Mouse (Mus musculus) adrenal gland, postnatal 4 days (tissue): ENCODE measurements around the gene Tex37. TPM values are rescaled to one million over a fixed set of nuclear protein-coding genes. Genes with fewer than 3 reads are reported as not detected.
A peak's percentile ranks its signal among the peaks of the same experiment; 100 is the strongest.

Experiments
- DNase-seq, 2 experiments: peaks; one replicate each; pipeline ENCODE4 v3.0.0; 2021 to 2022; ENCODE audit warnings: low spot score in 2 of 2, mixed read lengths in 2 of 2
- total RNA-seq, 2 experiments: library from RNA; stranded (reverse); gene quantifications; 2 replicates each; pipeline ENCODE4 v1.2.3; 2021

Tex37 gene
- total RNA-seq, 2 experiments from 2014 or later = not detected

DNA sequence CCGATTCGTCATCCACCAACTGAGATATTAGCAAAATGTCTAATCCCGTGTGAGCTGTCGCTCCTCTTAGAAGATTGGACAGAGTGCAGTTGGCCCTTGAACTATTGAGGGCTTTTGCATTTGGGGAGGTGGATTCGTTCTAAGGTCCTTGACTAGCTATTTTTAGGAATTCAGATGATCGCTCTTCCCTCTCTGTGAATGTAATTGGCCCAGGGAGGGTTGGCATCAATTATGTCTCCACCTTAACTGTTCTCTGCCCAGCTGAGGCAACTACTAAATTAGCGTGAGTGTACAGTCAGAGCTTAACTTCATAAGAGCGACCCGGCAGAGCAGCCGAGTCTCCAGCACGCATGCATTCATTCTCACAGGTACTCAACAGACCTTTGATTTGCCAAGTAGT, 30.7 kb downstream of the Tex37 start:
- DNase-seq = no peak

DNA sequence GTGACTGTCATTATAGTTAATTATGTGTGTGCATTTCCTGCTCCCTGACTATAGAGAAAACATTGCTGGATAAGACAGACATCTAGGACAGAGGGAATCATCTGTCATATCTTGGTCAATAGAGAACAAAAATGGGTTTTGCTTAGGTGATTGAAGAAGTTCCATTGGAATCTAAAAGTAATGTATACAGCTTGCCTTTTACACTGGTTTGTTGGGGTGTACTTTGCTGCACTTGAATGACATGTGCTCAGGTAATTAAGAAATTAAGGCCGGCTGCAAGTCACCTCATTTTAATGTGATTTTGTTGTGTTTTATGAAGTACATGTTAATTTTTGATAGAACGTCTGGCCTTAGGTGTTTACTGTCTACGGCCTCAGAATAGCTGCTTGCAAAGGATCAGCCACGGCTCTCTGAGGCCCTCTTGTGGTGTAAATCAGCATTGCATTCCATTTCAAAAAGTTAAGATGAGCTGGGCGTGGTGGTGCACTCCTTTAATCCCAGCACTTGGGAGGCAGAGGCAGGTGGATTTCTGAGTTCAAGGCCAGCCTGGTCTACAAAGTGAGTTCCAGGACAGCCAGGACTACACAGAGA, 37.9 kb downstream of the Tex37 start:
- peak; percentile 15 to 36 for DNase-seq

- DNase-seq = no peak
Observed at GRCm38 (mm10) chr6:70875017-70875416, 43.7 kb downstream of the Tex37 start.

GRCm38 (mm10) chr6:70874035-70874775, 44.5 kb downstream of the Tex37 start:
- no peak for DNase-seq

- no peak for DNase-seq
Observed at GRCm38 (mm10) chr6:70872570-70872969, 46.2 kb downstream of the Tex37 start.

DNA sequence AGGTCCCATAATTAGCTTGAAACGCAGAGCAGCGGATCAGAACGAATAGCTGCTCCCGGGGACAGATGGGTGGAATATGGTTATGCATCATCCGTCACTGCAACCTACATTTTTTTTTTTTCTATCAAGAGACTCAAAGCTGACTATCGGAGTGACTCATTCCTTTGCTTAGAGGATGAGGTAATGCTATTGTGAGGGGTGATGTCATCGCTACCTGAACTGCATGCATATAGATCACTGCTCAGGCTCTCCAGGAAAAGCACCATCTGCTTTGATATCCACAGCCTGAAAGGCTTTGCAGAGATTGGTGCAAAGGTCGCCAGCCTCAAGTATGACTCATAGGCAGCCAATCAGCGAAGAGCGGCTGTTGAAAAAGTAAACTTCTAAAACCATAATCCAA, 46.6 kb downstream of the Tex37 start:
- DNase-seq = no peak

- DNase-seq = no peak
Observed at GRCm38 (mm10) chr6:70871511-70871980, 47.2 kb downstream of the Tex37 start.

GRCm38 (mm10) chr6:70867297-70867696, 51.4 kb downstream of the Tex37 start:
- DNase-seq = no peak

DNA sequence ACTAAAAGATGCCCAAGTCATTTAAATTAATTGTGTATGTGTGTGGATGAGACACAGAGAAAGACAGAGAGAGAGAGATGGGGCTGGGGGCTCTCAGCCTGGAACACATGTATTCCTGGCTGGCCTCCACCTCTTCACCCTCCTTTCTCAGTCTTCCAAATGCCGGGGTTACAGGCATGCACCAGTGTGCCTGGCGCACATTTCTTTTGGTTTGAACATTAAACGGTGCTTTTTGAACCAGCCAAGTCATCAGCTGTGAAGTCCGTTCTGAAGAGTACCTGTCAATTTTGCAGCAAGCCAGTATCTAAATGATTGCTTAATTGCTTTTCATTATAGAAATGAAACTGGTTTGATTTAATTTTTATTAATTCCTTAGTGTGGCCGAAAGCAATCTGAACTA, 52.0 kb downstream of the Tex37 start:
- no peak for DNase-seq

GRCm38 (mm10) chr6:70864285-70864684, 54.4 kb downstream of the Tex37 start:
- no peak for DNase-seq

Other genes with a start within 250 kb of the Tex37 start
- 10 to 100 TPM; 24.7 to 26.1 TPM for gene Rpia, start 126.7 kb downstream of the Tex37 start, total RNA-seq
- gene Eif2ak3, start 74.4 kb downstream of the Tex37 start, total RNA-seq = 10 to 100 TPM; 22.6 to 24.0 TPM
- not detected for gene Foxi3, start 37.6 kb upstream of the Tex37 start, total RNA-seq
- gene Thnsl2, start 225.5 kb upstream of the Tex37 start, total RNA-seq = 10 to 100 TPM; 27.9 to 31.7 TPM